Mouse (Mus musculus): ENCODE data around the gene Fam120a.

DNA sequence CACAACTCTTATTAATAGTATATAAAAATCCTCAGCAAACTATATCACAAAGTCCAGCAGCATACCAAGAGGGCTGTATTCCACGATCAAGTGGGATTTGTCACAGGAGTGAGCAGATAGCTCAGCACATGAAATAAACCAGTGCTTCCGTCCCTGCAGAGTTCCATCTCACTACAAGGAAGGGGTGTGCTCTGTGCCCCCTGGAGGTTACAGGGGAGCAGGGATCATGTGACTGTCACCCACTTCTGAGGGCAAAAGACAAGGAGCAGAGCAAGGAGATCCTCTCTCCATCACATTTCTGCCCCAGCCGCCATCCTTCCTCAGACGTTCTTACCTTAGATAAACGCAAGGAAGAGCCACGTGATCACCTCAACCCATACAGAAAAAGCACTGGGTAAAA lies 130.3 kb downstream of the Fam120a start:
- TF ChIP-seq MAX (IDR thresholded peaks at IDR 0.05; ENCODE audit: low read depth) (no peak), POLR2A (IDR thresholded peaks at IDR 0.05; ENCODE audit: insufficient read length, low read depth) (no peak), CEBPB (IDR thresholded peaks at IDR 0.05; ENCODE audit: insufficient read depth, poor library complexity, severe bottlenecking) (no peak), E2F4 (IDR thresholded peaks at IDR 0.05; ENCODE audit: insufficient read depth) (no peak)

All from myocyte (in vitro differentiated cells).